Mouse (Mus musculus): ENCODE results near the gene Adra1d. TPM values are rescaled to one million over a fixed set of nuclear protein-coding genes. Genes with fewer than 3 reads are reported as not detected.
A peak's percentile ranks its signal among the peaks of the same experiment; 100 is the strongest.

Gene Adra1d
- polyA plus RNA-seq, 2 experiments, result 0.63 to 1.0 TPM

GRCm38 (mm10) chr2:131562586-131563122 lies 571 bp upstream of the Adra1d start:
- Histone ChIP-seq H3K27me3 (ENCODE audit: control insufficient read depth, insufficient read depth, low read length) (peaks cover 72% of the 10 kb centered on the region), H3K36me3 (ENCODE audit: control insufficient read depth, insufficient read depth, low read length) (no peaks in the 10 kb centered on the region), H3K4me1 (ENCODE audit: control insufficient read depth, insufficient read depth, low read length) (0 out of 2 replicates have a peak, but pooled peaks cover 3% of the 10 kb centered on the region), H3K4me3 (replicated peaks; ENCODE audit: low read length) (peak overlapping the region; percentile 49), H3K4me2 (replicated peaks; ENCODE audit: low read depth, low read length, severe bottlenecking) (peak overlapping the region; percentile 89), H3K9me3 (ENCODE audit: control insufficient read depth, low read length) (no peaks in the 10 kb centered on the region), H3K27ac (replicated peaks; ENCODE audit: low read depth, low read length) (no peak overlapping the region), H3K9ac (ENCODE audit: low read depth, low read length, severe bottlenecking) (peak overlapping the region; percentile 50)
- peak; percentile 72 for DNase-seq (ENCODE audit: low spot score)
- WGBS, result 0% methylated on average over 18 of the region's 30 CpGs
- ATAC-seq (ENCODE audit: low FRiP score, low read depth), result peak; percentile 89
- no peak for TF ChIP-seq POLR2A (IDR thresholded peaks at IDR 0.05; ENCODE audit: borderline replicate concordance, extremely low read depth, insufficient read depth, insufficient read length)

DNA sequence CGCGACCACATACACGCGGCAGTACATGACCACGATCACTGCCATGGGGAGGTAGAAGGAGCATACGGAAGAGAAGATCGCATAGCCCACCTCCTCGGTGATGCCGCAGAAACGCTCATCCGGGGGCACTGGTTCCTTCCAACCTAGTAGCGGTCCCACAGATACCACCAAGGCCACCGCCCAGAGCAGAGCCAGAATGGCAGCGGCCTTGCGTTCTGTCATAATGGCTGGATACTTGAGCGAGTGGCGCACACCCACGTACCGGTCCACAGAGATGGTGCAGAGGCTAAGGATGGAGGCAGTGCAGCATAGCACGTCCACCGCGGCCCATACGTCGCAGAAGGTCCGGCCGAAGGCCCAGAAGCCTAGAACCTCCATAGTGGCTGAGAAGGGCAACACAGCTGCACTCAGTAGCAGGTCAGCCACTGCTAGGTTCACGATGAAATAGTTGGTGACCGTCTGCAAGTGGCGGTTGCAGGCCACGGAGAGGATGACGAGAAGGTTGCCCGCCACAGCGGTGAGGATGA lies 676 bp downstream of the Adra1d start:
- ATAC-seq (ENCODE audit: low FRiP score, low read depth), result no peak
- TF ChIP-seq POLR2A (IDR thresholded peaks at IDR 0.05; ENCODE audit: borderline replicate concordance, extremely low read depth, insufficient read depth, insufficient read length), result no peak
- H3K27me3 ChIP-seq (ENCODE audit: control insufficient read depth, insufficient read depth, low read length), result peaks cover 78% of the 10 kb centered on the region
- no peaks in the 10 kb centered on the region for H3K36me3 ChIP-seq (ENCODE audit: control insufficient read depth, insufficient read depth, low read length)
- H3K9me3 ChIP-seq (ENCODE audit: control insufficient read depth, low read length), result no peaks in the 10 kb centered on the region
- 0 out of 2 replicates have a peak, but pooled peaks cover 3% of the 10 kb centered on the region for H3K4me1 ChIP-seq (ENCODE audit: control insufficient read depth, insufficient read depth, low read length)
- H3K4me3 ChIP-seq (replicated peaks; ENCODE audit: low read length), result peak overlapping the region; percentile 49
- WGBS, result 5% methylated on average over 33 of the region's 33 CpGs
- no peak overlapping the region for H3K9ac ChIP-seq (ENCODE audit: low read depth, low read length, severe bottlenecking)
- peak overlapping the region; percentile 89; the same call in 1 of the 2 replicates for H3K4me2 ChIP-seq (replicated peaks; ENCODE audit: low read depth, low read length, severe bottlenecking)
- DNase-seq (ENCODE audit: low spot score), result no peak
- H3K27ac ChIP-seq (replicated peaks; ENCODE audit: low read depth, low read length), result no peak overlapping the region

- Histone ChIP-seq H3K9me3 (ENCODE audit: control insufficient read depth, low read length) (no peaks in the 10 kb centered on the region), H3K4me1 (ENCODE audit: control insufficient read depth, insufficient read depth, low read length) (0 out of 2 replicates have a peak, but pooled peaks cover 3% of the 10 kb centered on the region), H3K4me3 (replicated peaks; ENCODE audit: low read length) (0 out of 2 replicates have a peak overlapping the region, but pooled peaks have one; percentile 49), H3K4me2 (replicated peaks; ENCODE audit: low read depth, low read length, severe bottlenecking) (no peak overlapping the region), H3K36me3 (ENCODE audit: control insufficient read depth, insufficient read depth, low read length) (no peaks in the 10 kb centered on the region), H3K27ac (replicated peaks; ENCODE audit: low read depth, low read length) (no peak overlapping the region), H3K27me3 (ENCODE audit: control insufficient read depth, insufficient read depth, low read length) (peaks cover 76% of the 10 kb centered on the region), H3K9ac (ENCODE audit: low read depth, low read length, severe bottlenecking) (no peak overlapping the region)
- DNase-seq (ENCODE audit: low spot score) (no peak), ATAC-seq (ENCODE audit: low FRiP score, low read depth) (no peak)
- 40% methylated on average over 2 of the region's 2 CpGs for WGBS
- no peak for TF ChIP-seq POLR2A (IDR thresholded peaks at IDR 0.05; ENCODE audit: borderline replicate concordance, extremely low read depth, insufficient read depth, insufficient read length)
These were observed 1.7 kb downstream of the Adra1d start for GRCm38 (mm10) chr2:131560205-131560919.

DNA sequence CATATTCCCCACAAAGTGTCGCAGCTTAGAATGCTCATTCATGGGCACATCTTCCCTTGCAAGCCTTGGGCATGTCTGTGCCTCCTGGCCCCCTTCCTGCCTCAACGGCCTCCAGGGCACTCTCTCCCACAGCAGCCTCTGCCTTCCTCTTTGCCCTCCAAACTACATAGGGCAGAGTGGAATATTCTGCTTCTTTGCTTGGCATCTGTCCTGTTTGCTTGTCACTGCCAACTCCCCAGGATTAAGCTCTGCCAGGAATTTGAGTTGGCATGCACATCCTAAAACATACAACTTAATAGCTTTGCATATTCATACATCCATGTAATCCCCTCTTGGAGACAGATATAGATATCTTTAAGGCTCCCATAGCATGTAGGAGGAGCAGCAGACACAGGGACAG lies 4.2 kb downstream of the Adra1d start:
- 79% methylated on average over 2 of the region's 2 CpGs for WGBS
- Histone ChIP-seq H3K27me3 (ENCODE audit: control insufficient read depth, insufficient read depth, low read length) (peaks cover 64% of the 10 kb centered on the region), H3K27ac (replicated peaks; ENCODE audit: low read depth, low read length) (no peak overlapping the region), H3K4me2 (replicated peaks; ENCODE audit: low read depth, low read length, severe bottlenecking) (no peak overlapping the region), H3K4me1 (ENCODE audit: control insufficient read depth, insufficient read depth, low read length) (0 out of 2 replicates have a peak, but pooled peaks cover 3% of the 10 kb centered on the region), H3K36me3 (ENCODE audit: control insufficient read depth, insufficient read depth, low read length) (no peaks in the 10 kb centered on the region), H3K9me3 (ENCODE audit: control insufficient read depth, low read length) (no peaks in the 10 kb centered on the region), H3K4me3 (replicated peaks; ENCODE audit: low read length) (no peak overlapping the region), H3K9ac (ENCODE audit: low read depth, low read length, severe bottlenecking) (no peak overlapping the region)
- DNase-seq (ENCODE audit: low spot score) (no peak), ATAC-seq (ENCODE audit: low FRiP score, low read depth) (no peak)
- TF ChIP-seq POLR2A (IDR thresholded peaks at IDR 0.05; ENCODE audit: borderline replicate concordance, extremely low read depth, insufficient read depth, insufficient read length), result no peak

GRCm38 (mm10) chr2:131552736-131553400 lies 9.2 kb downstream of the Adra1d start:
- 27% methylated on average over 9 of the region's 9 CpGs for WGBS
- no peak overlapping the region for H3K27ac ChIP-seq (replicated peaks; ENCODE audit: low read depth, low read length)
- no peak for TF ChIP-seq POLR2A (IDR thresholded peaks at IDR 0.05; ENCODE audit: borderline replicate concordance, extremely low read depth, insufficient read depth, insufficient read length)
- ATAC-seq (ENCODE audit: low FRiP score, low read depth) (no peak), DNase-seq (ENCODE audit: low spot score) (no peak)
- H3K9me3 ChIP-seq (ENCODE audit: control insufficient read depth, low read length), result no peaks in the 10 kb centered on the region
- no peak overlapping the region for H3K4me2 ChIP-seq (replicated peaks; ENCODE audit: low read depth, low read length, severe bottlenecking)
- no peaks in the 10 kb centered on the region for H3K4me1 ChIP-seq (ENCODE audit: control insufficient read depth, insufficient read depth, low read length)
- no peak overlapping the region for H3K4me3 ChIP-seq (replicated peaks; ENCODE audit: low read length)
- no peak overlapping the region for H3K9ac ChIP-seq (ENCODE audit: low read depth, low read length, severe bottlenecking)
- peaks cover 26% of the 10 kb centered on the region for H3K27me3 ChIP-seq (ENCODE audit: control insufficient read depth, insufficient read depth, low read length)
- no peaks in the 10 kb centered on the region for H3K36me3 ChIP-seq (ENCODE audit: control insufficient read depth, insufficient read depth, low read length)
